Mouse (Mus musculus): ENCODE measurements around the gene Gm43951. TPM values are rescaled to one million over a fixed set of nuclear protein-coding genes. Genes with fewer than 3 reads are reported as not detected.

The Gm43951 gene
- 0.65 TPM for total RNA-seq (2023)

GRCm38 (mm10) chr11:72206341-72207203, at the start of gene Gm43951:
Gene Gm43951, minus strand, starts transcription at chr11:72206840.

GRCm38 (mm10) chr11:72215410-72215797, 8.8 kb upstream of the Gm43951 start, which contains the start of gene Med31:
Gene Med31, minus strand, starts transcription at chr11:72215592.

GRCm38 (mm10) chr11:72207204-72207833, 679 bp upstream of the Gm43951 start, which contains the start of the genes 4933427D14Rik and Txndc17:
Gene 4933427D14Rik, minus strand, starts transcription at chr11:72207459.
Gene Txndc17, plus strand, starts transcription at chr11:72207547.

Other genes starting within 250 kb of the Gm43951 start
- 0.24 TPM for gene Aipl1, start 169.3 kb downstream of the Gm43951 start, total RNA-seq (2023)
- not detected for gene Pimreg, start 164.8 kb downstream of the Gm43951 start, total RNA-seq (2023)
- 0.09 TPM for gene Pitpnm3, start 71.1 kb downstream of the Gm43951 start, total RNA-seq (2023)
- gene 4933427D14Rik, start 619 bp upstream of the Gm43951 start, total RNA-seq (2023) = 14.9 TPM
- 29.9 TPM for gene Txndc17, start 707 bp upstream of the Gm43951 start, total RNA-seq (2023)
- gene Med31, start 8.8 kb upstream of the Gm43951 start, total RNA-seq (2023) = 15.7 TPM
- gene Slc13a5, start 60.4 kb upstream of the Gm43951 start, total RNA-seq (2023) = not detected
- 46.3 TPM for gene Xaf1, start 94.8 kb upstream of the Gm43951 start, total RNA-seq (2023)
- gene Fbxo39, start 107.6 kb upstream of the Gm43951 start, total RNA-seq (2023) = 1.0 TPM
- not detected for gene Tekt1, start 155.6 kb upstream of the Gm43951 start, total RNA-seq (2023)
- not detected for gene Smtnl2, start 204.9 kb upstream of the Gm43951 start, total RNA-seq (2023)
- not detected for gene Ggt6, start 228.7 kb upstream of the Gm43951 start, total RNA-seq (2023)
- 165 TPM for gene Mybbp1a, start 234.5 kb upstream of the Gm43951 start, total RNA-seq (2023)